Mouse (Mus musculus) right cerebral cortex, postnatal 25 days (tissue): ENCODE measurements around the gene Agk.

ENCODE experiments used
- DNase-seq: peaks from one replicate; pipeline ENCODE4 v3.0.0; 2022

The Agk gene

DNA sequence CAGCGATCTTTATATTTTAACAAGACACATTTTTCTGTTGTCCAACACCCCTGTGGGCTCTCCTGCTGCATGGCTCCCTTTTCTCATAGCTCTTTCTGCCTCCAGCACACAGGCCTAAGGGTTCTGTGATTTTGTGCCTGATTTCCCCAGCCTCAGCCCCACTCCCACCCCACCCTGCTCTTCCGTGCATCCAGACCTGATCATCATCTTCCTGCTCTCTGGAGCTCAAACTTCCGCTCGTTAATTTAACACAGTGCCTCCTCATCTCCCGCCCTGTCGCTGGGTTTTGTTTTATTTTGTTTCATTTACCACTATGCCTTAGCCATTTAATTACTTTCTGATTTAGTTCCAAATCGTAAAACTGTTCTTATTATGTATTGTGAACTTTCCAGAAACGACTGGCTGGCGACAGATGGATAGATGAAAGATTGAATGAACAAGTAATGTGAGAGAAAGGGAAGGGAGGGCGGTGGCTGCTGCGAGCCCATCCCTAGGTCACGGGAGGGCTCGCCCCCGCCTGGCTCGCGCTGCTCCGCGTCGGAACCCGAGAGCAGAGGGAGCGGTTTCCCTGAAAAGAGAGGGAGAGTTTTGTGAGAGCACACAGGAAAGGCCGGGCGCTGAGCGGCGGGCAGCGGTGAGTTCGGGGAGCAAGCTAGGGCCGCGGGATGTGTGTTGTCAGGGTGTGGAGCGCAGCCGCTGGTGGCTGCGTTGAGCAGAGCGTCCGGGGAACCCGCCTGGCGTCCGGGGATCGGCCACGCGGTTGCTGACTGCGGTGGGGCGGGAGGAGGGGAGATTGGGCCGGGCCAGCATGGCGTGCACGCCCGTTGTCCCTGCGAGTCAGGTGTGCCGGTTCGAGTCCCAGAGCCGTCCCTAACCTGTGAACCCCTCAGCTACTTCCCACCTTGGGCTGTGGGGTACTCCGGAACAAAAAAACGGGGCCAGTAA is at the start of gene Agk:
TSS of gene Agk (plus strand) at position 276 of the 945 bp plus-strand sequence.
- DNase-seq, result peak; percentile 78

GRCm38 (mm10) chr6:40300707-40301106 is 24.3 kb upstream of the Agk start:
- DNase-seq, result no peak

GRCm38 (mm10) chr6:40303379-40303778 is 21.6 kb upstream of the Agk start:
- DNase-seq, result peak; percentile 77

DNA sequence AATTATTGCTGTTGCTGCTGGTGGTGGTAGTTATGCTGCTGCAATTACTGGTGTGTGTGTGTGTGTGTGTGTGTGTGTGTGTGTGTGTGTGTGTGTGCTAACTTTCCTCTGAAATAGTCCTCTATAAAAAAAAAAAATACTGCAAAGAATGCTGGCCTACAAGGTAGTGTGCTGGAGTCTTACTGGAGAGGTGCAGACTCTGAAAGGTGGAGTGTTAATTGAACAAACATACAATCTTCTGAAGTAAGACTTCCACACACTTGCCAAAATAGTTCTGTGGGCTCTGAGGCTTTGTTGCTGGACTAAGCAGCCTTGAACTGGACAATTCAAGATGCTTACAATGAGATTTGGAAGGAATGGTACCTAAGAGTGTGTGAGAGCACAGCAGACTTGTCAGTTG is 20.0 kb upstream of the Agk start:
- no peak for DNase-seq

- DNase-seq, result no peak
Measured at GRCm38 (mm10) chr6:40326341-40326740, 1.4 kb downstream of the Agk start.

- DNase-seq, result no peak
Measured at GRCm38 (mm10) chr6:40333497-40333896, 8.5 kb downstream of the Agk start.

DNA sequence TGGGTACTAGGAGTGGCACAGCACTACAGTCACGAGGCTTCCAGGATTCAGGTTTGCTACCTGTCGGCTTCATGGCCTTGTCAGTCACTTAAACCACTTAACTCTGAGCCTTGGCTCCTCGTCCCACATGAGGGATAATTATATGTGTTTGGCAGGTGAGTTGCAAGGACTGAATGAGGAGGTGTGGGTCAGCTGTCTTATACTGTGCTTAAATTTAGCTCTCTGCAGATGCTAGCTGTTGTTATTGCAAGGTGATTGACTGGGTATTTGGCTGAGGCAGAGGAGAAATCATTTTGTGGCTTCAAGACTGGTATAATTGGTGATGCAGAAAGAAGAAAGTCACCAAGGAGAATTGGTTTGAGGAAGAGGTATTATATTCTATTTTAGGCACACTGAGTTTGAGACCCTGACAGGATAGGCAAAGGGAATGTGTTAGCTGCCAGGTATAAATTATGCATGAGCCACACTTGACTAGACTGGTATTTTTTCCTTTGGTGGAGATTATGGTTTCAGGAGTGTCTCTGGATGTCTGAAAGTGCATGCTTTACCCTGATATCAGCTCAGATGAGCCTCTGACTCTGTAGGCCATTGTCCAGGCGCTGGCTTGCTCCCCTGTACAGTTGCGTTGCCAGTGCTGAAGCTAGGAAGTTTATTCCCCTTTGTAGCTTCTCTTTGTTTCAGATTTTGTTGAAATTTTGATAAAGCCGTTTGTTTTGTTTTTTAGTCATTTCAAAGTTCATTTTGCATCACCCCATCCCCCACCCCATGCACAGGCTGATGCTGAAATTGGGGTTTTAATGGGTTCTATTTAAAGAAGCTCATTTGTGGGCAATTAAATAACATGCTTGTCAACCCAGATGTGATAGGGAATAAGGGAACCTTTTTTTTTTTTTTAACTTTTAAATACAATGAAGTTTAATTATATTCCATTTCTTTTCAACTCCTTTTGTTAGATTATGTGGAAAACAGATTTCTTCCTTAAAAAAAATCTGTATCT is 12.1 kb downstream of the Agk start:
- no peak for DNase-seq

DNA sequence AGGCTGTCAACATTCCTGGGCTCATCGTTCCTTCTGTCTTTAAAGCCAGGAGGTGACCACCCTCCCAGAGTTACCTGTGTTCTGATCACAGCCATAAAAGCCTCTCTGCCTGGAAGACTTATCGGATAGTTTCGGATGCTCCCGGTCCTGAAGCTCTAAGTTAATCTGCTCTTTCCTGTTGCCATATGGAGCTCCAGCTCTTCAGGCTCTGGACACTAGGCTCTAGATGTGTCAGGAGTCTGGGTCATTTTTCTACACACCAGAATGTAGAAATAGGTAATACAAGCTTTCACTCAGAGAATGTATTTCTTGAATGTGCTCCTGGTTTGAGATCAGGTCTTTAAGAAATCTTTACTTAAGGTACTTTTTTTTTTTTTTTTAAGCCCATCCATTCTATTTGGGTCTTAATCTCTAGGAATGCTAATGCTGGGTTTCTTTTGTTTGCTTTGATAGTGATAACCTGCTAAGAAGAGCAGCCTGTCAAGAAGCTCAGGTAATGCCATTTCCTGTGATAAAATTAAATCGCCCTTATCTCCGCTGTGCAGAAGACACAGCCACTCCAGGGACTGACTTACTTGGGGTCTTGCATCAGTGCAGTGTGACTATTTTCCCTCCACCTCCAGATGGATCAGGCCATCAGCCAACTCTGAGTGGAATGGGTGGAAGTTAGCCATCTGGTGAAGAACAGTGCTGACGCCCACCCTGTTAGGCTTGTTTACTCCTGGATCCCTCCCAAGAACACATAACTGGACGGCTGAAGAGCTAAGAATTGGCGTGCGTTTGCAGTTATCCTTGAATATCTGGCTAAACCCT is 22.2 kb downstream of the Agk start:
- peak; percentile 66 for DNase-seq

- no peak for DNase-seq
Measured at GRCm38 (mm10) chr6:40347772-40348111, 22.8 kb downstream of the Agk start.

- DNase-seq, result no peak
Measured at GRCm38 (mm10) chr6:40350041-40350440, 25.1 kb downstream of the Agk start.

DNA sequence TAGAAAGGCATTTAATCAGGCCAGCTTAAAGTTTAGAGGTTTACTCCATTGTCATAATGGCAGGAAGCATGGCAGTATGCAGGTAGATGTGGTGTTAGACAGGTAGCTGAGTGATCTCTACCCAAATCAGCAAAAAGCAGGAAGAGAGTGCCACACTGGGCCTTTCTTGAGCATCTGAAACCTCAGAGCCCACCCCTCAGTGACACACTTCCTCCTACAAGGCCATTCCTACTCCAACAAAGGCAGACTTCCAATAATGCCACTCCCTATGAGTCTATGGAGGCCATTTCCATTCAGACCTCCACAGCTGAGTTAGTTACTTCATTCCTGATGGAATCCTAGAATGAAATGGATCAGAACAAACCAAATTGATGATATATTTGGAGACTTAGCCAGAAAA is 25.9 kb downstream of the Agk start:
- DNase-seq, result no peak

DNA sequence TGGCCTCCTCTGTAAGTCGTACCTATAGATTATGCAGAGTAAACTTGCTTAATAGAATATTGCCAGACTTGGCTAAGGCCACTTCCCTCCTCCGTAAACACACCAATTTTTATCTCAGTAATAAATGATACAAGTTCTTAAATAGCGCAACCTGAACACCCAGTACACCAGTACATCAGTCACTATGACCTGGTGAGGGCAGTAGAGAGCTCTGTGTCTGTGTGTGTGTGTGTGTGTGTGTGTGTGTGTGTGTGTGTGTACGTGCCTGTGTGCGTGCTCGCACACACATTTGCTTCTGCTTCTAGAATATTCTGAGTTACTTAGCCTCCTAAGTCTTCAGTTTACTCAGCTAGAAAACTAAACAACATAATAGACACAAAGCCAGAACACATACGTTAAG is 28.4 kb downstream of the Agk start:
- DNase-seq, result no peak

DNA sequence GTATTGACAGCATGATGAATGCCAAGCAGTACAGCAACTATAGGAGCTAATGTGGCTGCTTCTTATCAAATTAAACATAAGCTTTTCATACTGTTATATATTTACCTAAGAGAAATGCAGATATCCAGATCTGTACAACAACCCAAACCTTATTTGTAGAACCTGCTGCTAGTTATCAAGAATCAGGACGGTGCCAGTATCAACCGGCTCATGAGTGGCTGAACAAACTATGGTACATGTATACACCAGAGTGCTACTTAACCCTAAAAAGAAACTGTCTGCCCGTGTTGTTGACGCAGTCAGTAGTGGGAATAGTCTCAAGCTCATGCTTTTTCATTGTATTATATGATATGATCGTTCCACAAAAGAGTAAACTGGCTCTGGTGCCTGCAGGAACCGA is 46.1 kb downstream of the Agk start:
- no peak for DNase-seq

GRCm38 (mm10) chr6:40380181-40380580 is 55.2 kb downstream of the Agk start:
- no peak for DNase-seq

GRCm38 (mm10) chr6:40381908-40382307 is 56.9 kb downstream of the Agk start:
- no peak for DNase-seq

GRCm38 (mm10) chr6:40385682-40386081 is 60.7 kb downstream of the Agk start:
- no peak for DNase-seq

GRCm38 (mm10) chr6:40388660-40389059 is 63.7 kb downstream of the Agk start:
- DNase-seq, result no peak

DNA sequence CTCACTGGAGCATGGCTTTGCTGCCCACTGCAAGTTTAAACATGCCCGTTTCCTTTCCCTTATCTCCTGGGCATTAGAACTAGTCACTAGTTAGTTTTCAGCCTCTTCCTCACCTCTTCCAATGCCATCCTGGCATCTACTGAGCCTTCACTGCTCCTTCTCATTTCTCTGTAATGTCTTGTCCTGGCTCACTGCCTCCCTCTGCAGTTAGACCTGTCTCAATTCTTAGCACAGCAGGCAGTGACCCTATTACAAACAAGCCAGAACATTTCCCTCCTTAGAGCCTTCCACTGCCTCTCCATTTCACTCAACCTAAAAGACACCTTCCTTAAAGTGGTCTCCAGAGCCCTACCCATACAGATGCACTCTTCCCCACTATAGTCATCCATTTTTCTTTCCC is 66.0 kb downstream of the Agk start:
- no peak for DNase-seq

- DNase-seq, result peak; percentile 84
Measured at GRCm38 (mm10) chr6:40393213-40393612, 68.2 kb downstream of the Agk start.

GRCm38 (mm10) chr6:40402031-40402430 is 77.1 kb downstream of the Agk start:
- no peak for DNase-seq

DNA sequence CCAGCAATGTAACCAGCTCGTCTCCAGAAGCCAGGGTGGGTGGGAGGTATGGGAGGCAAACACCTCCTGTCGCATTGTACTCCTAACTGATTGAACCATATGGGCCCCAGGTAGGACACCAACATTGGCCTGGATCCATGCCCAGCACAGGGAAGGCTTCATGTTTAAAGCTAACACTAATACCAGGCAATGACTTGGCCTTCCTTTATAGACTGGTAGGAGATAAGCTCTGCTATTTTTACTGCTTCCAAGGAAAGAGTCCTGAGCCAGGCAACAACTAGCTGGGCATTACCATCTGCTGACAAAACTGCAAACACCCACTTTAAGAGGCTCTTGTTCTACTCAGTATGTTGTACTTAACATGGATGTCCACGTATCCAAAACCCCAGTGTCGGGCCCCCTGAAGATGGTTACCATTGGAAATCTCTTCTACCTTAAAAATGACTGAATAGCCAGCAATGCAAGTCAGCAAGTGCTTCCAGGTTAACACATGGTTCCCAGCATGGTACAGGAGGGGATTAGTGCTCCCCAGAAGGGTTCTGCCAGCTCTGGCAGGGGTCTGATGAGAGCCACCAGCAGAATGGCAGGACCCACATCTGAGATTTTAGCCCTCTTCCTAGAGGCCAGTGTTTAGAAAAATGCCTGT is 78.8 kb downstream of the Agk start:
- DNase-seq, result peak; percentile 44

- no peak for DNase-seq
Measured at GRCm38 (mm10) chr6:40411085-40411484, 86.1 kb downstream of the Agk start.
